Mouse (Mus musculus) liver, embryonic 12.5 days (tissue): ENCODE measurements around the gene Trpm4. TPM values are rescaled to one million over a fixed set of nuclear protein-coding genes. Genes with fewer than 3 reads are reported as not detected.

Experiments used
- ATAC-seq: fragments of 200-750 bp; cut with Nextera tagmentation; 2 replicates; pipeline ENCODE4 v1.8.0; 2017; ENCODE audit warnings: moderate number of reproducible peaks, mild to moderate bottlenecking, moderate library complexity
- H3K27ac ChIP-seq: fragments of 300-500 bp; sonication (generic); 2 replicates; pipeline ENCODE4 v1.5.1; 2016; ENCODE audit warnings: mild to moderate bottlenecking
- H3K27me3 ChIP-seq: fragments of 300-500 bp; sonication (generic); replicated peaks from 2 replicates; pipeline ENCODE4 v1.6.1; 2016; ENCODE audit warnings: mild to moderate bottlenecking, moderate library complexity
- H3K36me3 ChIP-seq: fragments of 300-500 bp; sonication (generic); 2 replicates; pipeline ENCODE4 v1.6.1; 2016; ENCODE audit warnings: mild to moderate bottlenecking, moderate library complexity
- H3K4me1 ChIP-seq: fragments of 300-500 bp; sonication (generic); 2 replicates; pipeline ENCODE4 v1.6.1; 2016
- H3K4me2 ChIP-seq: fragments of 300-500 bp; sonication (generic); 2 replicates; pipeline ENCODE4 v1.6.1; 2016; ENCODE audit warnings: mild to moderate bottlenecking, moderate library complexity
- H3K4me3 ChIP-seq: fragments of 300-500 bp; sonication (generic); 2 replicates; pipeline ENCODE4 v1.5.1; 2016; ENCODE audit warnings: mild to moderate bottlenecking, moderate library complexity
- H3K9ac ChIP-seq: fragments of 300-500 bp; sonication (generic); 2 replicates; pipeline ENCODE4 v1.6.1; 2016; ENCODE audit warnings: mild to moderate bottlenecking, moderate library complexity
- H3K9me3 ChIP-seq: fragments of 300-500 bp; sonication (generic); replicated peaks from 2 replicates; pipeline ENCODE4 v1.6.1; 2016; ENCODE audit warnings: mild to moderate bottlenecking, moderate library complexity
- WGBS: fragments of 180-500 bp; shearing (Covaris S2); methylation state at CpG from one replicate; pipeline ENCODE4 v1.1.7; 2016; ENCODE audit not compliant: insufficient replicate concordance; 5-methylcytosine and 5-hydroxymethylcytosine counted together
- polyA plus RNA-seq: library from polyadenylated mRNA; unstranded; fragments of >200 nt; fragmentation: Nextera tagmentation; extraction: Ambion mirVana; gene quantifications from 2 replicates; pipeline ENCODE4 v1.2.1, GENCODE M21; 2016

Gene Trpm4
- polyA plus RNA-seq, 1 experiment from 2014 or later, result 1.2 TPM

DNA sequence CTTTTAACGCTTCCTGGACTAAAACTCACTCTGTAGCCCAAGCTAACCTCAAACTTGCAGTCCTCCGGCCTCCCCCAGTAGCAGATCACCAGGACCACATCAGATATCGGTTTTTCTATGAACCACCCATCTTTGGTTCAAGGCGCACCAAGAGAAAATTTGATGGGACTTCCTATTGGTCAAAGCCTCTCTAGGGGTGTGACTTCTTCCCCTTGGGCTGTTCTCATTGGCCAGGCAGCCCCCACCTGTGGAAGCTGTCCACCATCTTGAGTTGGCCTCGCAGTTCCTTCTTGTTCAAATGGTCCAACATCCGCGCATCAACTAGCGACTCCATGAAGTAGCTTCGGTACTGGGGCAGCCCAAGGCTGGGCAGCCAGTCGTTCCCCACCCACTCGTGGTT is 8.5 kb upstream of the Trpm4 start:
- Histone ChIP-seq H3K27me3 (peaks cover 56% of the 10 kb centered on the region), H3K9ac (no peak overlapping the region), H3K4me2 (no peak overlapping the region), H3K9me3 (no peaks in the 10 kb centered on the region), H3K27ac (no peak overlapping the region), H3K4me1 (peaks cover 49% of the 10 kb centered on the region), H3K36me3 (no peaks in the 10 kb centered on the region), H3K4me3 (no peak overlapping the region)
- 76% methylated on average over 11 of the region's 11 CpGs for WGBS
- ATAC-seq, result no peak

DNA sequence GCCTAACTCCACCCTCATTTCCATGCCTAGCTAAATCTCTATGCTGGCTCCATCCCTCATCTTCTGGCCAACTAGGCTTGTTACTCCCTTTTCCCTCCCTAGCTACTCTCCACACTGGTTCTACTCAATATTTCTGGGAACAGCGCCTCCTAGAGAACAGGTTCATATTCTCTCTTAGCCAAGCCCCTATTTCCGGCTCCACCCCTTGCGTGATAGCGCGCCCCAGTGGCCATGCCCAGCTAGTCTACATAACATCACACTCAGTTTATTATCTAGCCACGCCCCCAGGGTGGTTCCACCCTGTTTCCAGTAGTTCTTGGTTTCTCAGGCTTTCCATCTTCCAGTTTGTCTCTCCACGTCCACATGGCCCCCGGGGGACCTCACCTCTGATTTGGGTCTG is 7.7 kb upstream of the Trpm4 start:
- WGBS, result 3% methylated on average over 8 of the region's 8 CpGs
- ATAC-seq, result peak; percentile 60
- peaks cover 57% of the 10 kb centered on the region for H3K27me3 ChIP-seq
- no peaks in the 10 kb centered on the region for H3K36me3 ChIP-seq
- peak overlapping the region; percentile 65 for H3K4me3 ChIP-seq
- H3K4me2 ChIP-seq, result peak overlapping the region; percentile 96
- no peak overlapping the region for H3K9ac ChIP-seq
- H3K4me1 ChIP-seq, result peaks cover 49% of the 10 kb centered on the region
- H3K27ac ChIP-seq, result no peak overlapping the region
- H3K9me3 ChIP-seq, result no peaks in the 10 kb centered on the region

DNA sequence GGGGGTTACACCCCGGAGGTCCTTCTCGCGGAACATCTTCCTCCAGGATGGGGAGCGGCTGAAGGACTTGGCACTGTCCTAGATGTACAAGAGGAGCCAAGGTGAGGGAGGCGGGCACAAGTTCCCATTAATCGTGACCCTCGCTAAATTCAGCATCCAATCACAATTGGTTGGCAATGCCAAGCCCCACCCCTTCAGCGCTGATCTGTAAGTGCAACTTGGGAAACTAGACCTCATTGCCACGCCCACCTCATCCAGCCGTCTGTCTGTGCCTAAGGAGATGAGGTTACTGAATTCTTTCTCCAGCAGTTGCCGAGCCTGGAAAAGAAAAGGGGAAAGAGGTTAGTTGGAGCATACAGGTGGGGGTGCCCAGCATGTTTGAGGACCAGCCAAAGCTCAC is 7.1 kb upstream of the Trpm4 start:
- 2% methylated on average over 11 of the region's 11 CpGs for WGBS
- H3K9ac ChIP-seq, result peak overlapping the region; percentile 72
- H3K4me3 ChIP-seq, result peak overlapping the region; percentile 65
- peaks cover 60% of the 10 kb centered on the region for H3K27me3 ChIP-seq
- peaks cover 49% of the 10 kb centered on the region for H3K4me1 ChIP-seq
- H3K4me2 ChIP-seq, result peak overlapping the region; percentile 96
- H3K9me3 ChIP-seq, result no peaks in the 10 kb centered on the region
- no peak overlapping the region for H3K27ac ChIP-seq
- ATAC-seq, result peak; percentile 17; the same call in 1 of the 2 replicates
- no peaks in the 10 kb centered on the region for H3K36me3 ChIP-seq

DNA sequence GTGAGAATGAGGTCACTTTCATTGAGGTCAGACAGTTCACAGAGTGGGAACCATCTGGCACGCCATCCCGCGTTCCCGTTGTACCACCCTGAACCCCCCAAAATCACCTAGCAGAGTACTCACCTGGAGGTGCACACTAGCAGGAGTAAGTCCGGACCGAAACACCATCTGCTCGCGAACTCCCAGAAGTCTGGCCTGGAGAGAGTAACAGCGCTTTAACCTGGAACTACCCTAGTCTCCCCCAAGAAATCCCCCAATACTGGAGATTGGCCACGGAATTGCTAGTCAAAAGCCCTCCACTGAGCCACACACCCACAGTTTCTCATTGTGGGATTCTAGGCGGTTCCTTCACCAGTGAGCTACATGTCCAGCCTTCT is 6.5 kb upstream of the Trpm4 start:
- peak overlapping the region; percentile 72 for H3K9ac ChIP-seq
- peak overlapping the region; percentile 46; the same call in 1 of the 2 replicates for H3K27ac ChIP-seq
- peak overlapping the region; percentile 96 for H3K4me2 ChIP-seq
- 2% methylated on average over 11 of the region's 11 CpGs for WGBS
- H3K4me1 ChIP-seq, result peaks cover 49% of the 10 kb centered on the region
- ATAC-seq, result no peak
- peaks cover 66% of the 10 kb centered on the region for H3K27me3 ChIP-seq
- H3K36me3 ChIP-seq, result no peaks in the 10 kb centered on the region
- no peaks in the 10 kb centered on the region for H3K9me3 ChIP-seq
- H3K4me3 ChIP-seq, result peak overlapping the region; percentile 65

DNA sequence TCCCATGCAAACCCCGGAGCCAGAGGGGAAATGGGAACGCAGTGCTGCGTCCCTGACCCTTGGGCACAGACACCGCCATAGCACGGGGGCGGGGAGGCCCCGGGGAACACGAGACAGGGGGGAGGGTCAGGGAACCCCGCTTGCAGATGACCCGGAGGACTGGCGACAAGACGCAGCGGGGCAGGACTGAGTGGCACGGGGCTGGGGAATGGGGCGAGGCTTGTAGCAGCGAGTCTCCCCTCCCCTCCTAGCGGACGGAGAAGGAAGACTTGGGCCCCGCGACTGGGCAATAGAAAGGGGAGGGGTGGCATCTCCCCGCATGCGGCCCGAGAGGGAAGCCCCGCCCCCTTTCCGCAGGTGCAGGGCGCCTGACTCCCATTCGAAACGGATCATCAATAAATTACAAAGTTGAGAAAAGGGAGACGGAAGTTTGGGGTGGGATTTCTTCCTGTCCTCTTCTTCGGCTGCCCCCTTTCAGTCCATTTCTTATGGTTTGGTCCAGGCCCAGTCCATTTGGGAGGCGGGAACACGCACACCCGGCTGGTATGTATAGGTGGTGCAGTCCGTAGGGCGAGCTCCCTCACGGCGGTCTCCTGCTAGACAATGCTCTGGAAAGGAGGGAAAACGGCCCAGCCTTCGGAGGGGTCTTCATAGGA is 6.0 kb upstream of the Trpm4 start:
- peak overlapping the region; percentile 72 for H3K9ac ChIP-seq
- H3K36me3 ChIP-seq, result no peaks in the 10 kb centered on the region
- H3K4me2 ChIP-seq, result peak overlapping the region; percentile 96
- H3K4me3 ChIP-seq, result peak overlapping the region; percentile 65
- ATAC-seq, result peak; percentile 75
- H3K9me3 ChIP-seq, result no peaks in the 10 kb centered on the region
- 2% methylated on average over 38 of the region's 39 CpGs for WGBS
- peaks cover 67% of the 10 kb centered on the region for H3K27me3 ChIP-seq
- peaks cover 53% of the 10 kb centered on the region for H3K4me1 ChIP-seq
- peak overlapping the region; percentile 46; the same call in 1 of the 2 replicates for H3K27ac ChIP-seq

DNA sequence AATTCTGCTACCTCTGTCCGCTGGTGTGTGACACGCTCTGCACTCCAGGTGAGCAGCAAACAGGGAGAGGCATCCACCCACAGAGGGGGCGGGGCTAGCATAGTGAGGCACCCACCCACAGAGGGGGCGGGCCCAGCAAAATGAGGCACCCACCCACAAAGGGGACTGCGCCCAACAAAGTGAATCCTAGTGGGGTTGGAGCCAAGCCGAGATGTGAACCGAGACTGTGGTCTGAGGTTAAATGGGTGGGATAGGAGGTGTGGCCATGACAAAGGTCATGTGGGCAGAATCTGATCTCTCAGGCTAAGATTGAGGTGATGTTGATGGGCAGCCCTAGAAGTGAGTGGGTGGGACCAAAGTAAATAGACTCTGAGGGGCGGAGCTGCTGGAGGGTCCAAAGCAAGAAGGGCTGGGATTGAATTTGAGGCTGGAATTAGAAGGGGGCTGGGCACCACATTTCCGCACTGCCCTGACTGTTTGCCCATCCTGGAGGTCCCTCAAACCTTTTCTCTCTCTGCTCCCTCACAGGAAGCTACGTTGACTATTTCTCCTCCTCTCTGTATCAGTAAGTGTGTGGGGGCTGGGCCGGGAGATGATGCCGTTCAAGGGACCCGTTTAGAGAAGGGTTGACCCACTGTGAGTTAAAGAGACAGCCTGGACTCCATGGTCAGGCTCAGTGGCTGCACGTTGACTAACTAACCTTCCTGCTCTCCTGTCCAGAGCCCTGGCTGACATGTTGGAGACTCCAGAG is 4.8 kb upstream of the Trpm4 start:
- WGBS, result 4% methylated on average over 14 of the region's 14 CpGs
- no peak overlapping the region for H3K4me3 ChIP-seq
- no peak overlapping the region for H3K27ac ChIP-seq
- no peak for ATAC-seq
- no peaks in the 10 kb centered on the region for H3K36me3 ChIP-seq
- peaks cover 75% of the 10 kb centered on the region for H3K27me3 ChIP-seq
- H3K4me2 ChIP-seq, result peak overlapping the region; percentile 96
- peaks cover 65% of the 10 kb centered on the region for H3K4me1 ChIP-seq
- no peak overlapping the region for H3K9ac ChIP-seq
- H3K9me3 ChIP-seq, result no peaks in the 10 kb centered on the region

DNA sequence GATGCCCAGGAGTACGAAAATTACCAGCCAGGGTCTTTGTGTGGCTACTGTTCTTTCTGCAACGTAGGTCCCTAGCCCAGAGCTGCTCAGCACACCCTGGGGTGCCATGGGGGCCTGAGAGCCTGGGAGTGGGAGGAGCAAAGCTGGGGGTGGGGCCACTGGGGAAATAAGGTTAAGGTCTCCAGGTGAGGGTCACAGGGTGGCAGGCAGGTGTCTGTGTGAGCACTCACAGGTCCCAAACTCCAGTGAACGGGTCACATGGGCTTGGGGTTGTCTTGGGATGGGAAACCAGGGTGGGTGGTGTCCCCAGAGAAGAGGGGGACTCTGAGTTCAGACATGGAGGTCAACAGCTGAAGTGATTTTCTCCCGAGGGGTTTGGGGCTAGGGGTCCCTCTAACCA is 3.9 kb upstream of the Trpm4 start:
- H3K9ac ChIP-seq, result no peak overlapping the region
- WGBS, result 14% methylated on average over 4 of the region's 4 CpGs
- H3K4me1 ChIP-seq, result peaks cover 74% of the 10 kb centered on the region
- peaks cover 79% of the 10 kb centered on the region for H3K27me3 ChIP-seq
- no peak overlapping the region for H3K4me3 ChIP-seq
- no peak for ATAC-seq
- no peak overlapping the region for H3K27ac ChIP-seq
- no peaks in the 10 kb centered on the region for H3K36me3 ChIP-seq
- no peak overlapping the region for H3K4me2 ChIP-seq
- no peaks in the 10 kb centered on the region for H3K9me3 ChIP-seq

DNA sequence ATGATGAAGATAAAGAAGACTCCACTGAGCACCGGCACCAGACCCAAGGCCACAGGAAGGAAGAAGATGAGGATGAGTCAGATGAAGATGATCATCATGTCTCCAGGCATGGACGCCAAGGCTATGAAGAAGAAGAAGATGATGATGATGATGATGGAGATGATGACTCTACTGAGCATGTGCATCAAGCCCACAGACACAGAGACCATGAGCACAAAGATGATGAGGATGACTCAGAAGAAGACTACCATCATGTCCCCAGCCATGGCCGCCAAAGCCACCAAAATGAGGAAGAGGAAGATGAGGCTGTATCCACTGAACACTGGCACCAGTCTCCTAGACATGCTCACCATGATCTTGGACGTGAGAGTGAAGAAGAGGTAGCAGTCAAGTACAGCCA is 2.7 kb upstream of the Trpm4 start:
- ATAC-seq, result no peak
- H3K27ac ChIP-seq, result no peak overlapping the region
- WGBS, result 63% methylated on average over 4 of the region's 4 CpGs
- H3K4me2 ChIP-seq, result no peak overlapping the region
- H3K4me3 ChIP-seq, result no peak overlapping the region
- H3K36me3 ChIP-seq, result no peaks in the 10 kb centered on the region
- H3K4me1 ChIP-seq, result peaks cover 66% of the 10 kb centered on the region
- peaks cover 90% of the 10 kb centered on the region for H3K27me3 ChIP-seq
- no peaks in the 10 kb centered on the region for H3K9me3 ChIP-seq
- H3K9ac ChIP-seq, result no peak overlapping the region

DNA sequence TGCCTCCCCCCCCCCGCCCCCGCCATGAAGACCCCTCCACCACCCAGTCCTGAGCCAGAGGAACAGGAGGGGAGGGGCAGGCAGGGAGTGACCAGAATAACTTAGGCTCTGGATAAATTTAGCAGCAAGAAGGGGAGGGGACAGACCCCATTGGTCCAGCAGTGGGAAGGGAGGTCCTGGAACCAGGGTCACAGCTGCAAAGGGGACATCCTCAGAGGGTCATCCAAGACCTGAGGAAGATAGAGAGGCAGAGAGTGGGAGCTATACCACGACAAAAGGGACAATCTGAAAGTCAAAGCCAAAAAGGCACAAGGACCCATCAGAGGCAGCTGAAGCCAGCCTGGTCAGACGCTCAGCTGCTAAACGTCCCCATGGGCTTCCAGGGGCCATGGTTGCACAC is 1.5 kb upstream of the Trpm4 start, which contains the start of gene Hrc:
Gene Hrc (plus strand): TSS at position 235 of the 400 bp plus-strand sequence.
- H3K4me3 ChIP-seq, result no peak within 1 kb of the TSS
- H3K27me3 ChIP-seq, result peaks cover 86% of the 10 kb centered on the region
- ATAC-seq, result no peak
- H3K27ac ChIP-seq, result no peak within 1 kb of the TSS
- H3K4me2 ChIP-seq, result 0 out of 2 replicates have a peak within 1 kb of the TSS, but pooled peaks have one; percentile 80
- H3K9ac ChIP-seq, result no peak within 1 kb of the TSS
- H3K9me3 ChIP-seq, result no peaks in the 10 kb centered on the region
- 29% methylated on average over 5 of the region's 5 CpGs for WGBS
- peaks cover 53% of the 10 kb centered on the region for H3K4me1 ChIP-seq
- no peaks in the 10 kb centered on the region for H3K36me3 ChIP-seq

DNA sequence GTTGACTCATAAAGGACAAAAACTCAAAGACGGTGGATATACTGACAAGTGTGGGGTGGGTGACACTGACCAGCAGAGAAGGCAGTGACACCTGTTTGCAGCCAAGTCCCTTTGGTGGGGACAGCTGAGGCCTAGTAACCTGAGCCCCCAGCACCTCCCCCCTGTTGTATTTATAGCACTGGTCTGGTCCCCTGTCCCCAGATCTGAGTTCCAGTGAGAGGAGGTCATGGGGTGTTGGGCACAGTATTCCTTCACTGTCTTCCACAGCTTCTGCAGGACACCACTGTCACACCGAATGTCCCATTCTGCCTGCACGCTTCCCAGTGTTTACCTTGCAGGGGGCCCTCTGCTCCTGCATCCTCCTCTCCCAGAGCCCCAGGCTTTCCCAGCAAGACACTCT is 1.0 kb upstream of the Trpm4 start:
- H3K27ac ChIP-seq, result no peak overlapping the region
- no peaks in the 10 kb centered on the region for H3K36me3 ChIP-seq
- H3K9ac ChIP-seq, result no peak overlapping the region
- H3K9me3 ChIP-seq, result no peaks in the 10 kb centered on the region
- H3K27me3 ChIP-seq, result peaks cover 83% of the 10 kb centered on the region
- H3K4me3 ChIP-seq, result no peak overlapping the region
- H3K4me1 ChIP-seq, result peaks cover 49% of the 10 kb centered on the region
- no peak for ATAC-seq
- H3K4me2 ChIP-seq, result no peak overlapping the region
- WGBS, result 37% methylated on average over 3 of the region's 3 CpGs

DNA sequence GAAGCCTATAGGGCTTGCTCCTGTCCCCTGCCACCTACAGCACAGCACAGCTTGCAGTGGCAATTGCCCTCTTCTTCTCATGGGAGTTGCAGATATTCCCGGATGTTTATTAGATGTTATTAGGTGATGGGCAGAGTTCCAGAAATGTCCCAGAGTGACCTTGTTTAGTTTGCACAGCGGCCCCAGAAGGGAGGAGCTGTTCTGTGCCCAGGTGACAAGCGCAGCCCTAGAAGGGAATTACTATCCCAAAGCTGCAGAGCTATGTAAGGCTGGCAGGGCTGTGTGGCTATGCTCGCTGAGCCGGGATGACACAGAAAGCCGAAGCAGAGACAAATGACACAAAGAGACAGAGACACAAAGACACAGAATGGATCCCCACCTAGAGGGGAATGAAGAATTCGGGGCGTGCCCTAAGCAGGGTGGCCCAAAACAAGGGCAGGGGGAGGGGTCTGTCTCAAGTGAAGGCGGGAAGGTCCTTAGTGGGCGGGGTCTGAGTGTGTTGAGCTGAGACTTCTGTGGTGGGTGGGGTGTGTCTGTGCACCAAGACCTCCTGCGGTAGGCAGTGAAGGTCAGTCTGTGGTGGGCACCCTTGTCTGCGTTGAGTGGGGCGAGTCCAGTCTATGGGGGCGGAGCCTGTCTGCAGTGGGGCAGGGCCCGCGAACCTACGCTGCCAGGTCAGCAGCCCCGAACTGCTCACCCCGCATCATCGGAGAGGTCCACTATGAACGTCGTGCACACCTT is 725 bp downstream of the Trpm4 start:
- no peaks in the 10 kb centered on the region for H3K36me3 ChIP-seq
- H3K4me2 ChIP-seq, result peak overlapping the region; percentile 80
- H3K4me3 ChIP-seq, result peak overlapping the region; percentile 57
- H3K27me3 ChIP-seq, result peaks cover 67% of the 10 kb centered on the region
- H3K9me3 ChIP-seq, result no peaks in the 10 kb centered on the region
- peak overlapping the region; percentile 60 for H3K9ac ChIP-seq
- H3K4me1 ChIP-seq, result peaks cover 31% of the 10 kb centered on the region
- 8% methylated on average over 22 of the region's 22 CpGs for WGBS
- H3K27ac ChIP-seq, result no peak overlapping the region
- ATAC-seq, result peak; percentile 16; the same call in 1 of the 2 replicates

DNA sequence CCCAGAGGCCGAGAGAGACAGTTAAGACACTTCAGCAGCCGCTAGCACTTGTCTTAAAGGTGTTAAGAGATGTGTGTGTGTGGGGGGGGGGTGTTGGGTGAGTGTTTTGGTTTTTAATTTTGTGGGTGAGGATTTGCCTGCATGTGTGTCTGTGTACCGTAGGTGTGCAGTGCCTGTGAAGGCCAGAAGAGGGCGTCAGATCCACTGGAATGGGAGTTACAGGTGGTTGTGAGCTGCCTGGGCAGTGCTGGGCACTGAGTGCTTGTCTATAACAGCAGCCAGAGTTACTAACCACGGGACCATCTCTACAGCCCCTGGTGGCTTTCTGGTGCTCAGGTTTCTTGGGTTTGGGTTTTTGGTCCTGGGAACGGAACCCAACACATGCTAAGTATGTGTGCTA is 2.1 kb downstream of the Trpm4 start:
- Histone ChIP-seq H3K27ac (no peak overlapping the region), H3K27me3 (peaks cover 59% of the 10 kb centered on the region), H3K36me3 (no peaks in the 10 kb centered on the region), H3K4me1 (peaks cover 27% of the 10 kb centered on the region), H3K4me2 (no peak overlapping the region), H3K9me3 (no peaks in the 10 kb centered on the region), H3K4me3 (no peak overlapping the region), H3K9ac (no peak overlapping the region)
- 71% methylated on average over 6 of the region's 6 CpGs for WGBS
- no peak for ATAC-seq
